Mouse (Mus musculus): ENCODE measurements at regions not wholly inside any gene's neighbourhood (a gene's known extent, or its start where the extent isn't known, plus 50 kb on each side); places are given as distances from the start of the nearest gene placed in this dataset.
"Not testable (repeated sequence)": the region's sequence is repeated elsewhere in the genome, so short reads cannot be mapped to it uniquely, and the experiment has no call there.

- WGBS, result 28% methylated on average over 11 of the region's 11 CpGs
- Histone ChIP-seq H3K4me1 (peaks cover 12% of the 10 kb centered on the region), H3K27me3 (no peaks in the 10 kb centered on the region), H3K36me3 (no peaks in the 10 kb centered on the region), H3K4me2 (replicated peaks) (peak overlapping the region; percentile 23; the same call in 1 of the 2 replicates), H3K4me3 (no peak overlapping the region), H3K9me3 (no peaks in the 10 kb centered on the region), H3K9ac (replicated peaks) (no peak overlapping the region), H3K27ac (replicated peaks) (peak overlapping the region; percentile 64)
- ATAC-seq (ENCODE audit: low FRiP score, low read depth), result peak; percentile 91
Observed at GRCm38 (mm10) chr9:52940964-52941636, 261.5 kb upstream of the AI593442 start.

- 30% methylated on average over 6 of the region's 6 CpGs for WGBS
- no peak overlapping the region for H3K27ac ChIP-seq (replicated peaks)
- no peak for ATAC-seq (ENCODE audit: low FRiP score, low read depth)
- no peaks in the 10 kb centered on the region for H3K9me3 ChIP-seq
- no peak overlapping the region for H3K4me2 ChIP-seq (replicated peaks)
- no peak overlapping the region for H3K9ac ChIP-seq (replicated peaks)
- H3K4me1 ChIP-seq, result no peaks in the 10 kb centered on the region
- no peaks in the 10 kb centered on the region for H3K36me3 ChIP-seq
- no peaks in the 10 kb centered on the region for H3K27me3 ChIP-seq
- no peak overlapping the region for H3K4me3 ChIP-seq
Observed at GRCm38 (mm10) chr9:52935082-52935481, 255.5 kb upstream of the AI593442 start.

GRCm38 (mm10) chr9:52917516-52917915 lies 237.9 kb upstream of the AI593442 start:
- WGBS, result 86% methylated on average over 4 of the region's 4 CpGs
- ATAC-seq (ENCODE audit: low FRiP score, low read depth), result no peak

GRCm38 (mm10) chr9:52888653-52889052 lies 209.1 kb upstream of the AI593442 start:
- not testable (repeated sequence) for ATAC-seq (ENCODE audit: low FRiP score, low read depth); H3K4me3 ChIP-seq; H3K9ac ChIP-seq (replicated peaks); H3K27me3 ChIP-seq; H3K36me3 ChIP-seq; H3K9me3 ChIP-seq; H3K27ac ChIP-seq (replicated peaks); H3K4me2 ChIP-seq (replicated peaks); H3K4me1 ChIP-seq
- whole genome bisulfite sequencing, result no CpG with 5 or more reads among the region's 2 CpGs

More at GRCm38 (mm10) chr9:52917516-52917915, 237.9 kb upstream of the AI593442 start:
- no peak overlapping the region for H3K4me2 ChIP-seq (replicated peaks)
- no peaks in the 10 kb centered on the region for H3K9me3 ChIP-seq
- H3K27me3 ChIP-seq, result no peaks in the 10 kb centered on the region
- no peaks in the 10 kb centered on the region for H3K36me3 ChIP-seq
- H3K4me3 ChIP-seq, result no peak overlapping the region
- H3K9ac ChIP-seq (replicated peaks), result no peak overlapping the region
- H3K27ac ChIP-seq (replicated peaks), result no peak overlapping the region
- no peaks in the 10 kb centered on the region for H3K4me1 ChIP-seq

- not testable (repeated sequence) for H3K4me2 ChIP-seq (replicated peaks); H3K36me3 ChIP-seq; ATAC-seq (ENCODE audit: low FRiP score, low read depth); H3K4me1 ChIP-seq; H3K27me3 ChIP-seq; H3K4me3 ChIP-seq; H3K27ac ChIP-seq (replicated peaks); H3K9me3 ChIP-seq; H3K9ac ChIP-seq (replicated peaks)
- no CpG with 5 or more reads among the region's 3 CpGs for WGBS
Observed at GRCm38 (mm10) chr9:52887997-52888396, 208.4 kb upstream of the AI593442 start.

GRCm38 (mm10) chr9:52867236-52867635 lies 187.7 kb upstream of the AI593442 start:
- Histone ChIP-seq H3K9ac (replicated peaks) (no peak overlapping the region), H3K4me3 (no peak overlapping the region), H3K4me1 (no peaks in the 10 kb centered on the region), H3K27me3 (no peaks in the 10 kb centered on the region), H3K27ac (replicated peaks) (no peak overlapping the region), H3K4me2 (replicated peaks) (no peak overlapping the region), H3K36me3 (no peaks in the 10 kb centered on the region), H3K9me3 (no peaks in the 10 kb centered on the region)
- 85% methylated on average over 1 of the region's 1 CpGs for WGBS
- ATAC-seq (ENCODE audit: low FRiP score, low read depth), result no peak

- no peaks in the 10 kb centered on the region for H3K9me3 ChIP-seq
Observed at GRCm38 (mm10) chr9:52860327-52860726, 180.7 kb upstream of the AI593442 start.

GRCm38 (mm10) chr9:52858411-52858810 lies 178.8 kb upstream of the AI593442 start:
- 62% methylated on average over 4 of the region's 4 CpGs for WGBS
- no peaks in the 10 kb centered on the region for H3K9me3 ChIP-seq
- no peak for ATAC-seq (ENCODE audit: low FRiP score, low read depth)
- no peaks in the 10 kb centered on the region for H3K27me3 ChIP-seq
- no peaks in the 10 kb centered on the region for H3K4me1 ChIP-seq
- no peak overlapping the region for H3K9ac ChIP-seq (replicated peaks)
- no peak overlapping the region for H3K4me2 ChIP-seq (replicated peaks)
- no peaks in the 10 kb centered on the region for H3K36me3 ChIP-seq
- no peak overlapping the region for H3K4me3 ChIP-seq
- no peak overlapping the region for H3K27ac ChIP-seq (replicated peaks)

More at GRCm38 (mm10) chr9:52860327-52860726, 180.7 kb upstream of the AI593442 start:
- no peak overlapping the region for H3K4me2 ChIP-seq (replicated peaks)
- no peaks in the 10 kb centered on the region for H3K27me3 ChIP-seq
- no peak overlapping the region for H3K9ac ChIP-seq (replicated peaks)
- no peak overlapping the region for H3K4me3 ChIP-seq
- H3K36me3 ChIP-seq, result no peaks in the 10 kb centered on the region
- no peak for ATAC-seq (ENCODE audit: low FRiP score, low read depth)
- 59% methylated on average over 4 of the region's 4 CpGs for WGBS
- H3K27ac ChIP-seq (replicated peaks), result no peak overlapping the region
- no peaks in the 10 kb centered on the region for H3K4me1 ChIP-seq

GRCm38 (mm10) chr9:52853338-52853737 lies 173.8 kb upstream of the AI593442 start:
- no peaks in the 10 kb centered on the region for H3K36me3 ChIP-seq
- ATAC-seq (ENCODE audit: low FRiP score, low read depth), result no peak
- no peak overlapping the region for H3K4me2 ChIP-seq (replicated peaks)

GRCm38 (mm10) chr9:52850552-52850951 lies 171.0 kb upstream of the AI593442 start:
- Histone ChIP-seq H3K36me3 (no peaks in the 10 kb centered on the region), H3K27me3 (no peaks in the 10 kb centered on the region), H3K9me3 (no peaks in the 10 kb centered on the region), H3K9ac (replicated peaks) (no peak overlapping the region), H3K4me3 (no peak overlapping the region), H3K27ac (replicated peaks) (no peak overlapping the region), H3K4me2 (replicated peaks) (no peak overlapping the region), H3K4me1 (no peaks in the 10 kb centered on the region)
- WGBS, result 92% methylated on average over 2 of the region's 2 CpGs
- ATAC-seq (ENCODE audit: low FRiP score, low read depth), result no peak

More at GRCm38 (mm10) chr9:52853338-52853737, 173.8 kb upstream of the AI593442 start:
- no peaks in the 10 kb centered on the region for H3K27me3 ChIP-seq
- H3K4me3 ChIP-seq, result no peak overlapping the region
- H3K9ac ChIP-seq (replicated peaks), result no peak overlapping the region
- H3K9me3 ChIP-seq, result no peaks in the 10 kb centered on the region
- no peak overlapping the region for H3K27ac ChIP-seq (replicated peaks)
- WGBS, result 70% methylated on average over 6 of the region's 6 CpGs
- H3K4me1 ChIP-seq, result no peaks in the 10 kb centered on the region

- ATAC-seq (ENCODE audit: low FRiP score, low read depth), result no peak
- Histone ChIP-seq H3K36me3 (no peaks in the 10 kb centered on the region), H3K4me3 (no peak overlapping the region), H3K9me3 (no peaks in the 10 kb centered on the region), H3K27me3 (no peaks in the 10 kb centered on the region), H3K27ac (replicated peaks) (no peak overlapping the region), H3K4me1 (no peaks in the 10 kb centered on the region), H3K4me2 (replicated peaks) (no peak overlapping the region), H3K9ac (replicated peaks) (no peak overlapping the region)
- WGBS, result 61% methylated on average over 3 of the region's 3 CpGs
Observed at GRCm38 (mm10) chr9:52849931-52850330, 170.4 kb upstream of the AI593442 start.

GRCm38 (mm10) chr9:52841105-52841504 lies 161.5 kb upstream of the AI593442 start:
- H3K9ac ChIP-seq (replicated peaks), result no peak overlapping the region
- no peaks in the 10 kb centered on the region for H3K9me3 ChIP-seq
- WGBS, result 92% methylated on average over 4 of the region's 4 CpGs
- H3K4me3 ChIP-seq, result no peak overlapping the region
- H3K27me3 ChIP-seq, result no peaks in the 10 kb centered on the region
- H3K4me1 ChIP-seq, result no peaks in the 10 kb centered on the region
- H3K36me3 ChIP-seq, result no peaks in the 10 kb centered on the region
- ATAC-seq (ENCODE audit: low FRiP score, low read depth), result no peak
- H3K4me2 ChIP-seq (replicated peaks), result no peak overlapping the region
- no peak overlapping the region for H3K27ac ChIP-seq (replicated peaks)

GRCm38 (mm10) chr9:52839996-52840395 lies 160.4 kb upstream of the AI593442 start:
- Histone ChIP-seq H3K36me3 (no peaks in the 10 kb centered on the region), H3K4me2 (replicated peaks) (no peak overlapping the region), H3K4me3 (no peak overlapping the region), H3K9ac (replicated peaks) (no peak overlapping the region), H3K9me3 (no peaks in the 10 kb centered on the region), H3K4me1 (no peaks in the 10 kb centered on the region), H3K27ac (replicated peaks) (no peak overlapping the region), H3K27me3 (no peaks in the 10 kb centered on the region)
- no peak for ATAC-seq (ENCODE audit: low FRiP score, low read depth)

Measured in midbrain, embryonic 12.5 days (tissue).